Mouse (Mus musculus) liver, adult 2 months (tissue): ENCODE results near the gene Trmt112.

Experiments used
- CTCF ChIP-seq: fragments of 200-500 bp; IDR thresholded peaks from 2 replicates; pipeline ENCODE4 v1.5.1; 2011; ENCODE audit warnings: low read depth, low read length, control low read depth
- POLR2A ChIP-seq: fragments of 200-500 bp; IDR thresholded peaks from 2 replicates; pipeline ENCODE4 v1.6.1; 2011; ENCODE audit warnings: low read length, control low read depth; ENCODE audit not compliant: insufficient read depth; ENCODE audit errors: extremely low read depth

- TF ChIP-seq CTCF = no peak
- no peak for TF ChIP-seq POLR2A
Measured at GRCm38 (mm10) chr19:6919431-6919830, 9.9 kb downstream of the Trmt112 start.
